Mouse (Mus musculus): Measurements from ENCODE around the gene Pcx.

DNA sequence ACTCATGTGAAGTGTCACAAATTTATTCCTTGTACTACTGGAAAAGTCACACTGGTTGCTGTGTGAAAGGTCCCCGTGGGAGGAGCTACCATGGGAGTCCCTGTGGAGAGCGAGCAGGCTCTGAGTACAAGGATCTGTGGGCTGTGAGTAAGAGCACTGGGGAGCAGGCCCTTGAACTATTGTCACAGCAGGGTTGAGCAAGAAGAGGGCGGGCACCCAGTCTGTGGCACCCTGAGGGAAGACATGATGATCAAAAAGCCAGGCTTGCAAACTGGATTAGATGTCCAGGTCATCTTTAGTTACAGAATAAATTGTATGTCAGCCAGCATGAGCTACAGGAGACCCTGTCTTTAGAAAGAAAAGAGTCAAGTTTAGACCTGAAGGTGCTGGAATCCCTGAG, 26.3 kb downstream of the Pcx start:
- no peak for TF ChIP-seq EP300 (IDR thresholded peaks at IDR 0.05; ENCODE audit: insufficient read depth, low read depth, low read length)
- TF ChIP-seq CTCF (IDR thresholded peaks at IDR 0.05): no peak
- no peak for TF ChIP-seq POLR2A (IDR thresholded peaks at IDR 0.05; ENCODE audit: insufficient read depth, low read depth, low read length)

Data from heart, adult 2 months (tissue).